Mouse (Mus musculus) forebrain, embryonic 12.5 days (tissue): ENCODE measurements around the gene Cops7b. TPM values are rescaled to one million over a fixed set of nuclear protein-coding genes. Genes with fewer than 3 reads are reported as not detected.
"Not testable (repeated sequence)": the region's sequence is repeated elsewhere in the genome, so short reads cannot be mapped to it uniquely, and the experiment has no call there.

Experiments used
- ATAC-seq: fragments of 200-750 bp; cut with Nextera tagmentation; 2 replicates; pipeline ENCODE4 v1.8.0; 2017; ENCODE audit warnings: moderate TSS enrichment; ENCODE audit not compliant: low FRiP score
- H3K27ac ChIP-seq: fragments of 300-500 bp; sonication (generic); 2 replicates; pipeline ENCODE4 v1.5.1; 2016; ENCODE audit warnings: mild to moderate bottlenecking
- H3K27me3 ChIP-seq: fragments of 300-500 bp; sonication (generic); 2 replicates; pipeline ENCODE4 v1.6.1; 2016; ENCODE audit warnings: mild to moderate bottlenecking
- H3K36me3 ChIP-seq: fragments of 300-500 bp; sonication (generic); replicated peaks from 2 replicates; pipeline ENCODE4 v1.6.1; 2016; ENCODE audit warnings: mild to moderate bottlenecking
- H3K4me1 ChIP-seq: fragments of 300-500 bp; sonication (generic); 2 replicates; pipeline ENCODE4 v1.6.1; 2016
- H3K4me2 ChIP-seq: fragments of 300-500 bp; sonication (generic); 2 replicates; pipeline ENCODE4 v1.6.1; 2016; ENCODE audit warnings: mild to moderate bottlenecking, moderate library complexity
- H3K4me3 ChIP-seq: fragments of 300-500 bp; sonication (generic); replicated peaks from 2 replicates; pipeline ENCODE4 v1.5.1; 2016; ENCODE audit warnings: mild to moderate bottlenecking
- H3K9ac ChIP-seq: fragments of 300-500 bp; sonication (generic); 2 replicates; pipeline ENCODE4 v1.6.1; 2016; ENCODE audit warnings: mild to moderate bottlenecking
- H3K9me3 ChIP-seq: fragments of 300-500 bp; sonication (generic); 2 replicates; pipeline ENCODE4 v1.6.1; 2016
- WGBS: fragments of 180-500 bp; shearing (Covaris S2); methylation state at CpG from one replicate; pipeline ENCODE4 v1.1.7; 2016; 5-methylcytosine and 5-hydroxymethylcytosine counted together
- polyA plus RNA-seq: library from polyadenylated mRNA; unstranded; fragments of >200 nt; fragmentation: Nextera tagmentation; extraction: Ambion mirVana; gene quantifications from 2 replicates; pipeline ENCODE4 v1.2.1, GENCODE M21; 2016

The Cops7b gene
- polyA plus RNA-seq: 59.9 and 64.6 TPM in 2 replicates

- Histone ChIP-seq H3K9ac (peak within 1 kb of the TSS; percentile 84), H3K4me1 (peaks cover 23% of the 10 kb centered on the region), H3K4me2 (peak within 1 kb of the TSS; percentile 76), H3K4me3 (peak within 1 kb of the TSS; percentile 85), H3K9me3 (no peaks in the 10 kb centered on the region), H3K27ac (peak within 1 kb of the TSS; percentile 73), H3K36me3 (no peaks in the 10 kb centered on the region), H3K27me3 (no peaks in the 10 kb centered on the region)
- peak; percentile 96 for ATAC-seq
- under 1% methylated on average over 26 of the region's 26 CpGs for WGBS
Measured at GRCm38 (mm10) chr1:86582451-86583096, at the start of gene Cops7b, which contains the start of gene Pde6d. TSS of gene Cops7b (plus strand) at chr1:86582904. TSS of gene Pde6d (minus strand) at chr1:86582629.

GRCm38 (mm10) chr1:86533411-86534130 is 49.1 kb upstream of the Cops7b start:
- 86% methylated on average over 6 of the region's 6 CpGs for WGBS
- Histone ChIP-seq H3K36me3 (peaks cover 38% of the 10 kb centered on the region), H3K27ac (no peak overlapping the region), H3K4me2 (no peak overlapping the region), H3K9me3 (no peaks in the 10 kb centered on the region), H3K4me3 (no peak overlapping the region), H3K9ac (no peak overlapping the region), H3K27me3 (no peaks in the 10 kb centered on the region), H3K4me1 (peaks cover 33% of the 10 kb centered on the region)
- ATAC-seq: no peak

GRCm38 (mm10) chr1:86538383-86538782 is 44.3 kb upstream of the Cops7b start:
- WGBS: 72% methylated on average over 3 of the region's 3 CpGs
- Histone ChIP-seq H3K36me3 (peaks cover 27% of the 10 kb centered on the region), H3K27me3 (no peaks in the 10 kb centered on the region), H3K4me1 (no peaks in the 10 kb centered on the region), H3K27ac (no peak overlapping the region), H3K9me3 (no peaks in the 10 kb centered on the region), H3K9ac (no peak overlapping the region), H3K4me2 (no peak overlapping the region), H3K4me3 (no peak overlapping the region)
- no peak for ATAC-seq

- 94% methylated on average over 12 of the region's 12 CpGs for WGBS
- H3K4me3 ChIP-seq, H3K4me1 ChIP-seq, H3K9ac ChIP-seq, H3K9me3 ChIP-seq, H3K27ac ChIP-seq, H3K27me3 ChIP-seq, H3K4me2 ChIP-seq, ATAC-seq: not testable (repeated sequence)
- peaks cover 32% of the 10 kb centered on the region for H3K36me3 ChIP-seq
Measured at GRCm38 (mm10) chr1:86539583-86539982, 43.1 kb upstream of the Cops7b start.

- no peaks in the 10 kb centered on the region for H3K27me3 ChIP-seq
- no peaks in the 10 kb centered on the region for H3K9me3 ChIP-seq
- H3K4me3 ChIP-seq: no peak overlapping the region
- no peak overlapping the region for H3K4me2 ChIP-seq
- 89% methylated on average over 2 of the region's 2 CpGs for WGBS
- H3K9ac ChIP-seq: no peak overlapping the region
- H3K36me3 ChIP-seq: peaks cover 52% of the 10 kb centered on the region
- H3K4me1 ChIP-seq: no peaks in the 10 kb centered on the region
- no peak overlapping the region for H3K27ac ChIP-seq
- ATAC-seq: no peak
Measured at GRCm38 (mm10) chr1:86542584-86542983, 40.1 kb upstream of the Cops7b start.

- no peak for ATAC-seq
Measured at GRCm38 (mm10) chr1:86546797-86547196, 35.9 kb upstream of the Cops7b start.

GRCm38 (mm10) chr1:86551299-86551698 is 31.4 kb upstream of the Cops7b start:
- Histone ChIP-seq H3K27ac (no peak overlapping the region), H3K27me3 (no peaks in the 10 kb centered on the region), H3K4me2 (no peak overlapping the region), H3K4me3 (no peak overlapping the region), H3K9me3 (no peaks in the 10 kb centered on the region), H3K36me3 (peaks cover 16% of the 10 kb centered on the region), H3K9ac (no peak overlapping the region), H3K4me1 (no peaks in the 10 kb centered on the region)
- no peak for ATAC-seq
- 78% methylated on average over 4 of the region's 4 CpGs for WGBS

More at GRCm38 (mm10) chr1:86546797-86547196, 35.9 kb upstream of the Cops7b start:
- H3K36me3 ChIP-seq: peaks cover 52% of the 10 kb centered on the region
- no peak overlapping the region for H3K4me3 ChIP-seq
- no peak overlapping the region for H3K9ac ChIP-seq
- H3K27ac ChIP-seq: no peak overlapping the region
- H3K27me3 ChIP-seq: no peaks in the 10 kb centered on the region
- no peaks in the 10 kb centered on the region for H3K9me3 ChIP-seq
- no peak overlapping the region for H3K4me2 ChIP-seq
- no peaks in the 10 kb centered on the region for H3K4me1 ChIP-seq
- 25% methylated on average over 3 of the region's 3 CpGs for WGBS

GRCm38 (mm10) chr1:86551877-86552276 is 30.8 kb upstream of the Cops7b start:
- 30% methylated on average over 2 of the region's 2 CpGs for WGBS
- H3K27me3 ChIP-seq: no peaks in the 10 kb centered on the region

GRCm38 (mm10) chr1:86555665-86556064 is 27.0 kb upstream of the Cops7b start:
- no peaks in the 10 kb centered on the region for H3K27me3 ChIP-seq
- H3K36me3 ChIP-seq: peaks cover 21% of the 10 kb centered on the region
- no peak overlapping the region for H3K4me2 ChIP-seq
- no peak for ATAC-seq
- no peak overlapping the region for H3K27ac ChIP-seq
- H3K4me3 ChIP-seq: no peak overlapping the region
- WGBS: 80% methylated on average over 3 of the region's 3 CpGs
- no peaks in the 10 kb centered on the region for H3K4me1 ChIP-seq
- no peak overlapping the region for H3K9ac ChIP-seq
- H3K9me3 ChIP-seq: no peaks in the 10 kb centered on the region

More at GRCm38 (mm10) chr1:86551877-86552276, 30.8 kb upstream of the Cops7b start:
- no peak overlapping the region for H3K27ac ChIP-seq
- no peak overlapping the region for H3K4me2 ChIP-seq
- no peaks in the 10 kb centered on the region for H3K4me1 ChIP-seq
- no peak overlapping the region for H3K4me3 ChIP-seq
- H3K9me3 ChIP-seq: no peaks in the 10 kb centered on the region
- no peak overlapping the region for H3K9ac ChIP-seq
- no peak for ATAC-seq
- H3K36me3 ChIP-seq: peaks cover 19% of the 10 kb centered on the region

- H3K9me3 ChIP-seq: no peaks in the 10 kb centered on the region
- no peak overlapping the region for H3K9ac ChIP-seq
- no peak for ATAC-seq
- H3K4me1 ChIP-seq: no peaks in the 10 kb centered on the region
- H3K27me3 ChIP-seq: no peaks in the 10 kb centered on the region
- H3K4me3 ChIP-seq: no peak overlapping the region
- no peak overlapping the region for H3K27ac ChIP-seq
- H3K4me2 ChIP-seq: no peak overlapping the region
- 86% methylated on average over 7 of the region's 7 CpGs for WGBS
- peaks cover 18% of the 10 kb centered on the region for H3K36me3 ChIP-seq
Measured at GRCm38 (mm10) chr1:86557872-86558271, 24.8 kb upstream of the Cops7b start.

GRCm38 (mm10) chr1:86559232-86559631 is 23.5 kb upstream of the Cops7b start:
- no peak for ATAC-seq
- no peaks in the 10 kb centered on the region for H3K9me3 ChIP-seq
- H3K27me3 ChIP-seq: no peaks in the 10 kb centered on the region
- peaks cover 30% of the 10 kb centered on the region for H3K36me3 ChIP-seq
- no peak overlapping the region for H3K4me2 ChIP-seq
- H3K4me3 ChIP-seq: no peak overlapping the region
- H3K27ac ChIP-seq: no peak overlapping the region
- no peak overlapping the region for H3K9ac ChIP-seq
- WGBS: 89% methylated on average over 3 of the region's 3 CpGs
- no peaks in the 10 kb centered on the region for H3K4me1 ChIP-seq

- WGBS: 93% methylated on average over 2 of the region's 2 CpGs
- H3K9me3 ChIP-seq: no peaks in the 10 kb centered on the region
- H3K4me2 ChIP-seq: no peak overlapping the region
- H3K4me1 ChIP-seq: no peaks in the 10 kb centered on the region
- H3K36me3 ChIP-seq: peaks cover 17% of the 10 kb centered on the region
- H3K27ac ChIP-seq: no peak overlapping the region
- no peak for ATAC-seq
- no peaks in the 10 kb centered on the region for H3K27me3 ChIP-seq
- no peak overlapping the region for H3K9ac ChIP-seq
- no peak overlapping the region for H3K4me3 ChIP-seq
Measured at GRCm38 (mm10) chr1:86562663-86563062, 20.0 kb upstream of the Cops7b start.

- Histone ChIP-seq H3K9ac (no peak overlapping the region), H3K27ac (no peak overlapping the region), H3K4me1 (no peaks in the 10 kb centered on the region), H3K4me3 (no peak overlapping the region), H3K27me3 (no peaks in the 10 kb centered on the region), H3K4me2 (no peak overlapping the region), H3K9me3 (no peaks in the 10 kb centered on the region), H3K36me3 (peaks cover 14% of the 10 kb centered on the region)
- 84% methylated on average over 2 of the region's 2 CpGs for WGBS
- ATAC-seq: no peak
Measured at GRCm38 (mm10) chr1:86568409-86568808, 14.3 kb upstream of the Cops7b start.
